Mouse (Mus musculus) hindbrain, embryonic 15.5 days (tissue): ENCODE measurements around the gene Bid. TPM values are rescaled to one million over a fixed set of nuclear protein-coding genes. Genes with fewer than 3 reads are reported as not detected.
"Not testable (repeated sequence)": the region's sequence is repeated elsewhere in the genome, so short reads cannot be mapped to it uniquely, and the experiment has no call there.

Source experiments
- ATAC-seq: fragments of 200-750 bp; cut with Nextera tagmentation; 2 replicates; pipeline ENCODE4 v1.8.0; 2017; ENCODE audit warnings: low read depth, moderate number of reproducible peaks, moderate TSS enrichment; ENCODE audit not compliant: low FRiP score
- H3K27ac ChIP-seq: fragments of 300-500 bp; sonication (generic); replicated peaks from 2 replicates; pipeline ENCODE4 v1.5.1; 2015; ENCODE audit warnings: mild to moderate bottlenecking, inconsistent platforms
- H3K27me3 ChIP-seq: fragments of 300-500 bp; sonication (generic); 2 replicates; pipeline ENCODE4 v1.6.1; 2015; ENCODE audit warnings: control low read depth, inconsistent platforms
- H3K36me3 ChIP-seq: fragments of 300-500 bp; sonication (generic); 2 replicates; pipeline ENCODE4 v1.6.1; 2015; ENCODE audit warnings: control low read depth, inconsistent platforms
- H3K4me1 ChIP-seq: fragments of 300-500 bp; sonication (generic); replicated peaks from 2 replicates; pipeline ENCODE4 v1.6.1; 2015; ENCODE audit warnings: control low read depth, inconsistent platforms
- H3K4me2 ChIP-seq: fragments of 300-500 bp; sonication (generic); 2 replicates; pipeline ENCODE4 v1.6.1; 2015; ENCODE audit warnings: moderate library complexity, mild to moderate bottlenecking, inconsistent platforms
- H3K4me3 ChIP-seq: fragments of 300-500 bp; sonication (generic); 2 replicates; pipeline ENCODE4 v1.5.1; 2015; ENCODE audit warnings: mild to moderate bottlenecking, inconsistent platforms
- H3K9ac ChIP-seq: fragments of 300-500 bp; sonication (generic); 2 replicates; pipeline ENCODE4 v1.6.1; 2015; ENCODE audit warnings: inconsistent platforms
- H3K9me3 ChIP-seq: fragments of 300-500 bp; sonication (generic); 2 replicates; pipeline ENCODE4 v1.6.1; 2016; ENCODE audit warnings: control low read depth, inconsistent platforms
- WGBS: fragments of 180-500 bp; shearing (Covaris S2); methylation state at CpG from one replicate; pipeline ENCODE4 v1.1.7; 2015; 5-methylcytosine and 5-hydroxymethylcytosine counted together
- polyA plus RNA-seq: library from polyadenylated mRNA; unstranded; fragments of >200 nt; fragmentation: Nextera tagmentation; extraction: Ambion mirVana; gene quantifications from 2 replicates; pipeline ENCODE4 v1.2.1, GENCODE M21; 2015

The Bid gene
- polyA plus RNA-seq, 1 experiment from 2014 or later = 39.1 TPM

GRCm38 (mm10) chr6:120912931-120913330 is 3.7 kb downstream of the Bid start:
- no peak overlapping the region for H3K4me3 ChIP-seq
- peaks cover 21% of the 10 kb centered on the region for H3K4me1 ChIP-seq
- H3K27ac ChIP-seq = no peak overlapping the region
- H3K36me3 ChIP-seq = no peaks in the 10 kb centered on the region
- no peak overlapping the region for H3K9ac ChIP-seq
- no peak overlapping the region for H3K4me2 ChIP-seq
- H3K9me3 ChIP-seq = no peaks in the 10 kb centered on the region
- 75% methylated on average over 2 of the region's 2 CpGs for WGBS
- no peaks in the 10 kb centered on the region for H3K27me3 ChIP-seq
- no peak for ATAC-seq

GRCm38 (mm10) chr6:120911213-120912007 is 5.2 kb downstream of the Bid start:
- Histone ChIP-seq H3K27ac (no peak overlapping the region), H3K27me3 (no peaks in the 10 kb centered on the region), H3K4me2 (no peak overlapping the region), H3K36me3 (no peaks in the 10 kb centered on the region), H3K4me3 (no peak overlapping the region), H3K9me3 (no peaks in the 10 kb centered on the region), H3K4me1 (peaks cover 18% of the 10 kb centered on the region), H3K9ac (no peak overlapping the region)
- ATAC-seq = no peak
- 86% methylated on average over 13 of the region's 13 CpGs for WGBS

GRCm38 (mm10) chr6:120909501-120909900 is 7.2 kb downstream of the Bid start:
- WGBS = 89% methylated on average over 3 of the region's 3 CpGs
- Histone ChIP-seq H3K9me3 (no peaks in the 10 kb centered on the region), H3K9ac (no peak overlapping the region), H3K27ac (no peak overlapping the region), H3K4me2 (no peak overlapping the region), H3K4me3 (no peak overlapping the region), H3K4me1 (no peaks in the 10 kb centered on the region), H3K27me3 (no peaks in the 10 kb centered on the region), H3K36me3 (no peaks in the 10 kb centered on the region)
- no peak for ATAC-seq

GRCm38 (mm10) chr6:120907876-120908597 is 8.6 kb downstream of the Bid start:
- not testable (repeated sequence) for H3K4me1 ChIP-seq, H3K4me2 ChIP-seq, H3K4me3 ChIP-seq, H3K27ac ChIP-seq, H3K9me3 ChIP-seq, H3K27me3 ChIP-seq, H3K36me3 ChIP-seq, ATAC-seq, H3K9ac ChIP-seq
- WGBS = 93% methylated on average over 10 of the region's 10 CpGs

- Histone ChIP-seq H3K27ac (no peak overlapping the region), H3K4me3 (no peak overlapping the region), H3K4me1 (no peaks in the 10 kb centered on the region), H3K9me3 (no peaks in the 10 kb centered on the region), H3K27me3 (no peaks in the 10 kb centered on the region), H3K9ac (no peak overlapping the region), H3K36me3 (no peaks in the 10 kb centered on the region), H3K4me2 (no peak overlapping the region)
- no peak for ATAC-seq
- 94% methylated on average over 6 of the region's 6 CpGs for WGBS
Observed at GRCm38 (mm10) chr6:120906521-120906920, 10.1 kb downstream of the Bid start.

GRCm38 (mm10) chr6:120905111-120905510 is 11.5 kb downstream of the Bid start:
- H3K4me3 ChIP-seq = no peak overlapping the region
- WGBS = 68% methylated on average over 5 of the region's 5 CpGs
- H3K27me3 ChIP-seq = no peaks in the 10 kb centered on the region
- no peak overlapping the region for H3K27ac ChIP-seq
- no peak overlapping the region for H3K4me2 ChIP-seq
- ATAC-seq = no peak
- H3K9ac ChIP-seq = no peak overlapping the region
- no peaks in the 10 kb centered on the region for H3K4me1 ChIP-seq
- H3K9me3 ChIP-seq = no peaks in the 10 kb centered on the region
- H3K36me3 ChIP-seq = no peaks in the 10 kb centered on the region

GRCm38 (mm10) chr6:120903961-120904360 is 12.7 kb downstream of the Bid start:
- H3K36me3 ChIP-seq = no peaks in the 10 kb centered on the region
- ATAC-seq = no peak
- no peaks in the 10 kb centered on the region for H3K4me1 ChIP-seq
- no peak overlapping the region for H3K27ac ChIP-seq
- H3K9ac ChIP-seq = no peak overlapping the region
- H3K9me3 ChIP-seq = no peaks in the 10 kb centered on the region
- H3K27me3 ChIP-seq = no peaks in the 10 kb centered on the region
- no peak overlapping the region for H3K4me3 ChIP-seq
- no peak overlapping the region for H3K4me2 ChIP-seq
- 89% methylated on average over 11 of the region's 11 CpGs for WGBS

GRCm38 (mm10) chr6:120903450-120903912 is 13.2 kb downstream of the Bid start:
- Histone ChIP-seq H3K4me1 (no peaks in the 10 kb centered on the region), H3K9ac (no peak overlapping the region), H3K4me3 (no peak overlapping the region), H3K36me3 (no peaks in the 10 kb centered on the region), H3K27me3 (no peaks in the 10 kb centered on the region), H3K9me3 (no peaks in the 10 kb centered on the region), H3K4me2 (no peak overlapping the region), H3K27ac (no peak overlapping the region)
- WGBS = 65% methylated on average over 5 of the region's 5 CpGs
- ATAC-seq = no peak

- WGBS = 92% methylated on average over 14 of the region's 14 CpGs
- H3K4me1 ChIP-seq = no peaks in the 10 kb centered on the region
- no peak for ATAC-seq
Observed at GRCm38 (mm10) chr6:120901776-120902645, 14.6 kb downstream of the Bid start.

GRCm38 (mm10) chr6:120898188-120898833 is 18.3 kb downstream of the Bid start:
- 66% methylated on average over 6 of the region's 6 CpGs for WGBS
- no peak overlapping the region for H3K9ac ChIP-seq

More at GRCm38 (mm10) chr6:120901776-120902645, 14.6 kb downstream of the Bid start:
- Histone ChIP-seq H3K4me2 (no peak overlapping the region), H3K27me3 (no peaks in the 10 kb centered on the region), H3K9me3 (no peaks in the 10 kb centered on the region), H3K27ac (no peak overlapping the region), H3K4me3 (no peak overlapping the region), H3K36me3 (no peaks in the 10 kb centered on the region), H3K9ac (no peak overlapping the region)

GRCm38 (mm10) chr6:120894524-120894923 is 22.1 kb downstream of the Bid start:
- Histone ChIP-seq H3K27ac (no peak overlapping the region), H3K4me2 (no peak overlapping the region), H3K4me1 (no peaks in the 10 kb centered on the region), H3K27me3 (no peaks in the 10 kb centered on the region), H3K9me3 (no peaks in the 10 kb centered on the region), H3K9ac (no peak overlapping the region), H3K4me3 (no peak overlapping the region), H3K36me3 (peaks cover 40% of the 10 kb centered on the region)
- no peak for ATAC-seq
- WGBS = 93% methylated on average over 9 of the region's 9 CpGs

More at GRCm38 (mm10) chr6:120898188-120898833, 18.3 kb downstream of the Bid start:
- H3K27me3 ChIP-seq = no peaks in the 10 kb centered on the region
- no peaks in the 10 kb centered on the region for H3K9me3 ChIP-seq
- no peak overlapping the region for H3K27ac ChIP-seq
- peak; percentile 65; the same call in 1 of the 2 replicates for ATAC-seq
- H3K4me2 ChIP-seq = no peak overlapping the region
- no peaks in the 10 kb centered on the region for H3K4me1 ChIP-seq
- H3K36me3 ChIP-seq = peaks cover 21% of the 10 kb centered on the region
- H3K4me3 ChIP-seq = no peak overlapping the region
